Mouse (Mus musculus): ENCODE measurements at regions not wholly inside any gene's neighbourhood (a gene's known extent, or its start where the extent isn't known, plus 50 kb on each side); places are given as distances from the start of the nearest gene placed in this dataset.
A peak's percentile ranks its signal among the peaks of the same experiment; 100 is the strongest.

DNA sequence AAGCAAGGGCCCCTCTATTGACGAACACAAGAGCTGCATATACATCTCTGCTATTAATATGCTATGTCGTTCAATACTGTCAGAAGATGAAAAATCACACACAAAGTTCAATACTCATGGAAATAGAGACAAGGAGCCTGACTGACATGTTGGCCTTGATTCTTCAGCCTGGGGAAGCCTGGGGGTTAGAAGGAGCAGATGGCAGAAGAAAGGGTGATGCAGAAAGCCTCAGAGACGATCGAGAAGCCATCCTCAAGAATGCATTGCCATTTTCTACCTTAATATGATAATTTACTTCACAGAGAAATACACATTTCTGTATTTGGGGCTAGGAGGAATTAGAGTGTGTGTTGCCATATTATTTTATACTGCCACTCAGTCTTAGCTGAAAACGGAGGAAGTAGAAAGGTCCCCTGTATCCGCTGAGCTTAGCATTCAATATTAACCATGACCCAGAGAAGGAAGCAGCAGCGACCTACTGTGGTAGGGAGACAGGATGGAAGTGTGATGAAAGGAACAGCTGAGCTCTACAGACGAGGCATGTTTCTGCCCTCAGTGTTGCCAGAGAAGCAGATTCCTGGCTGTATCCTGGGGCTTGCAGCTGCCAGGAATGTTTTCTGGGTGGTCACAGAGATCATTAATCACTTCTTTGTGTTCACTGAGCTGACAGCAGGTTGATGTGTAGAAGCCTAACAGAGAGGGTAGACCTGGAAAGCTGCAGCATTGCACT, 105.2 kb downstream of the Lrig3 start:
- no peak for DNase-seq

- DNase-seq = no peak
These were observed 105.7 kb downstream of the Lrig3 start for GRCm38 (mm10) chr10:126071714-126072057.

DNA sequence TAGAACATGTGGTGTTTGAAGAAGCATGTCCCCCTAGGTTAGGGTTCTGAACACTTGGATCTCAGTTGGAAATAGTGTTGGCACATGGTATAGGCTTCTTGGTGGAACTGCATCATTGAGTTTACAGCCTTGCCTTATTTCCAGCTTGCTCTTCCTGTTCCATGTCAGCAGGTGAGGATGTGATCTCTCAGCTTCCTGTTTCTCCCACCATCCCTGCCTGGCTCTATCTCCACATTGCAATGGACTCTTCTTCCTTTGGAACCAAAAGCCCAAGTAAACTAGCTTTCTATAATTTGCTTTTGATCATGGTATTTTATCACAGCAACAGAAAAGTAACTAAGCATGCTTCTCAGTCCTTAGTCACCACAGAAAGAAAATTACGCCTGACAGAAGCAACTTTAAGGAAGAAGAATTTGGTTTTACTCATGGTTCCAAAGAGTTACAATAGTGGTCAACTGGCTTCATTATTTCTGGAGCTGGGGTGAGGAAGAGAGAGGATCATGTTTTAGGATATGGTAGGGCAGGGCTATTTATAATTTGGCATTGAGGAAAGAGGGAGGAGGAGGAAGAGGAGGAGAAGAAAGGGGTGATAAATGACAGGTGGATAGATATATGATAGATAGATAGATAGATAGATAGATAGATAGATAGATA, 111.5 kb downstream of the Lrig3 start:
- no peak for DNase-seq

DNA sequence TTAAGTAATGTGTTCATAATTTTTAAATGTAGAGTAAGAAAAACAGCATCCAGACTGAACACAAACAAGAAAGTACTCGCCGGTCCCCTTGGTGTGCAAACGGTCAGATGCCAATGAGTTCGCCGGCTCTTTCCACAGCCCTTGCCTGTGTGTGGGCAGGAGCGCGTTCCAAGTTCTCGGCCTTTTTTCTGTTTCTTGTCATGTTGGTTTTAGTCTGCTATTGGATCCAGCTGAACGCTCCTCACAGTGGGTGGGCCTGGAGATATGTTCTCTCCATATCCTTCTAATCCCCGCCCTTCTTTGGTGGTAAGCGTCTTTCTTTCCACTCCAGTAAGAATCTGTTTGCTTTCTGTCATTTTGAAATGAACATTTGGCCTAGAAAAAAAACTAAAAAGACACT, 116.6 kb downstream of the Lrig3 start:
- no peak for DNase-seq

DNA sequence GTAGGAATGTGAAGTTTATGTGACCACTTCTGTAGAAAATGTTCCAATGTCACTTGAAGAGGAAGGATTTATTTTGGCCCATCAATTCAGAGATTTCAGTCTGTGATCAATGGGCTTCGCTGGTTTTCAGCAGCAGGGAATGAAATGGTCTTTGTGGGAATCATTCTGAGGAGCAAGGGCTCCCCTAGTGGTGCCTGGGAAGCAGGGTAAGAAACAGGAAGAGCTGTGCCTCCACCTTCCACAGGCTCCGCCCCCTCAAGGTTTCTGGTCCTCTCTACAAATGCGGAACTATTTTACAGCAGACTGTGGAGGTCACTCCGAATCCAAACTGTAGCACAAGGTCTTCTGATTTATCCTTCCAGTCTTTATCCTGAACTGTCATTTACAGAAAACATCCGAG, 120.7 kb downstream of the Lrig3 start:
- DNase-seq = no peak

DNA sequence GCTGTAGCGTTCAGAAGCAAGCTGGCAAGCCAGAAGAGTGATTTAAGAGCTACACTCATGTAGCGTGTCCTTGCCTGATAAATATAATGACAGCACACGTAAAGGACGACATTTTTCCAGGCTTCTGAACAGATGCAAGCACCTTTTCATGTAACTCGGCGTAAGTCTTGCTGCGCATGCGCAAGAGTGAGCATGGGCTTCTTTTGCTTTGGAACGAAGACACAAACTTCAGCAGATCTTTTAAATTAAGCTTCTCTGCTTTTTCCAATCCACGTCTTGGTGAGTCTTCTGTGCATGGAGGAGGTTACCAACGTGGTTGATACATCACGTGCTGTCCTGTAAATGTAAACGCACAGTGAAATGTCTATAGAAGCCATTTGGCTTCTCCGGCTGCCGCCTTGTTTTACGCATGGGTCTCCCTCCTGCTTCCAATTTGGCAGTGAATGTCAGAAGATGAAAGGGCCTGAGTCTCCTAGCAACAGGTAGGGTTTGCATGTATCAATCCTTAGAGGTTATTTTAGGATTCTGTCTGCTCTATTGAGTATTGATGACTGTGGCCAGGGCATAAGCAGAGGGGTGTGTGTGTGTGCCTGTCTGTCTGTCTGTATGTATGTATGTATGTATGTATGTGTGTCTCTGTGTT, 128.4 kb downstream of the Lrig3 start:
- no peak for DNase-seq

GRCm38 (mm10) chr10:126097896-126098295, 131.9 kb downstream of the Lrig3 start:
- DNase-seq = no peak

GRCm38 (mm10) chr10:126102876-126103275, 136.9 kb downstream of the Lrig3 start:
- no peak for DNase-seq

GRCm38 (mm10) chr10:126113106-126113505, 147.1 kb downstream of the Lrig3 start:
- DNase-seq = no peak

DNA sequence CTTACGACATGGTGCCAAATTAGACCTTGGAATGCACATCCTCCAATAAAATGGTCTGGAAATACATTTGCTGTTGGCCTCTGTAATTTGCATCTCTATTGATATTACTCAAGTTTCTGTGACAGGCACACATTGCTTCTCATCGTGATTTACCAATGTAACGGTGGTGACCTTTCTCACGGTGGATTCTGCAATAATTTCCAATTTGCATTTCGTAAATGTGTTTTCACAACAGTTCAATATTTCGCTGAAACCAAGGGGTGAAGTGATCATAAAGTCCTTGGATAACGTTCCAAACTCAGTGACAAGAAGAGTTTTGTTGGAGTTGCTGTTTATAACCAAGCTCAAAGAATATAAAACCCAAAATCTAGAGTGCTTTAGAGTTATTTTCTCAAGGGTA, 149.4 kb downstream of the Lrig3 start:
- no peak for DNase-seq

DNA sequence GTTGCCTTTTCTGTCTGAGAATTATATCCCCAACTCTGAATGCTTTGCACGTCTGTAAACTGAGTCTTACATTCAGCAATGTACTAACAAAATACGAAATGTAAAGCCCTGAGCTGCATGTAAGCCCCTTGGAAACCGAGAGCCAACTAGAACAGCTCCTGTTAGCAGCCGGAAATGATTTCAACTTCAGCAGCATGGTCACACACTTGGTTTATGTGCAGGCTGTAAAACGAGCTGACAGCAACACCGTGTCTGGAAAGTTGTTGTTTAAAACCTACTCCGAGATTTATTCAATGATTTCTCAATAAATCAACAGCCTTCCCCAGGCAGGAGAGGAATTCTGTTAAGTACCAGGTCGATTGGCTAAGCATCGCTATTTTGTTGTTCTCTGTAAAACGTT, 155.7 kb downstream of the Lrig3 start:
- no peak for DNase-seq

GRCm38 (mm10) chr10:126122504-126122903, 156.5 kb downstream of the Lrig3 start:
- DNase-seq = no peak

GRCm38 (mm10) chr10:126133188-126133587, 167.2 kb downstream of the Lrig3 start:
- no peak for DNase-seq

- no peak for DNase-seq
These were observed 168.0 kb downstream of the Lrig3 start for GRCm38 (mm10) chr10:126133957-126134356.

GRCm38 (mm10) chr10:126138585-126138984, 172.6 kb downstream of the Lrig3 start:
- DNase-seq = no peak

DNA sequence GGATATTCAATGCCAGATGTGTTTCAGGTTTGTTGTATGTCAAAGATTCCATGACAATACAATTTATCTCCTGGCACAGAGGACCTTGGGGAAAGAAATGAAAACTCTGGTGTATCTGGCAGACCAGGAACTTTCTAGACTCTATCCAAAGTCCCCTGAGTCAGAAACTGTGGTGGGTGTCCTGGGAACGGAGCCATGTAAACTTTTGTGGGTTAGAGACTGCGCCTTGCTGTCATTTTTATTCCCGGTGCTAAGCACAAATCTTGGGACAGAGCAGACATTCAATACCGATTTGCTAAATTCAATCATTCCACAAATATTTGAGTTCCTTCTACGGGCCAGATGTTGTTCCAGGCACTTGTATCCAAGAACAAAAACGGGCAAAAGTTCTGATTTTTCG, 175.6 kb downstream of the Lrig3 start:
- DNase-seq = no peak

GRCm38 (mm10) chr10:126143833-126144232, 177.9 kb downstream of the Lrig3 start:
- no peak for DNase-seq

GRCm38 (mm10) chr10:126144609-126145202, 178.7 kb downstream of the Lrig3 start:
- no peak for DNase-seq

- peak; percentile 63 for DNase-seq
These were observed 191.3 kb downstream of the Lrig3 start for GRCm38 (mm10) chr10:126157300-126157699.

GRCm38 (mm10) chr10:126165215-126165614, 199.2 kb downstream of the Lrig3 start:
- no peak for DNase-seq

GRCm38 (mm10) chr10:126169095-126169873, 203.3 kb downstream of the Lrig3 start:
- no peak for DNase-seq

DNA sequence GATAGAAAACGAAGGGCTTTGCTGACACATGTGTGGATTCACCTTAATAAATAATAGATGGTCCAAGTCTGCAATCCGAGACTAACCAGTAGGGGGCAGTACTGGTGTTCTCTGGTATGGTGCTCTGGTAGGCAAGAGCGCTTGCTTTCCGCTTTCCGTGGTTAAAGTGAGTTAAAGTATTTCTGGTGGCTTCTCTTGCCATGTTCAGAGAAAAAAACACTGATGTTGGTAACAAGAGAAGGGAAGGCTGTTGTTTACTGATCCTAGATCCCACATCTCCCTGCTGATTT, 203.9 kb downstream of the Lrig3 start:
- peak; percentile 31 for DNase-seq
